Mouse (Mus musculus): Measurements from ENCODE around the gene Pgap1. TPM values are rescaled to one million over a fixed set of nuclear protein-coding genes. Genes with fewer than 3 reads are reported as not detected.

Pgap1 gene
- total RNA-seq, 1 experiment = 21.8 TPM

GRCm38 (mm10) chr1:54597594-54598217, 40.2 kb upstream of the Pgap1 start:
- no peak overlapping the region for H3K27ac ChIP-seq (ENCODE audit: insufficient read depth, low read depth, low read length, poor library complexity, severe bottlenecking)
- no peak for DNase-seq (ENCODE audit: low read depth, low spot score)

GRCm38 (mm10) chr1:54596151-54596550, 38.7 kb upstream of the Pgap1 start:
- DNase-seq (ENCODE audit: low read depth, low spot score) = no peak
- TF ChIP-seq MAFK (IDR thresholded peaks at IDR 0.05; ENCODE audit: insufficient read depth, low read depth, low read length) (no peak), ZC3H11A (IDR thresholded peaks at IDR 0.05; ENCODE audit: borderline replicate concordance, low read depth, low read length) (no peak), ZNF384 (IDR thresholded peaks at IDR 0.05; ENCODE audit: low read depth, low read length) (no peak), HCFC1 (IDR thresholded peaks at IDR 0.05; ENCODE audit: borderline replicate concordance, insufficient read depth, low read length) (no peak), CHD2 (IDR thresholded peaks at IDR 0.05; ENCODE audit: low read depth, low read length) (no peak)
- Histone ChIP-seq H3K4me1 (ENCODE audit: control insufficient read depth in 2 of 2, insufficient read depth in 2 of 2, low read length in 2 of 2, poor library complexity in 1 of 2) (no peaks in the 10 kb centered on the region), H3K9me3 (ENCODE audit: control insufficient read depth, insufficient read depth, low read depth, low read length) (no peaks in the 10 kb centered on the region), H3K9ac (ENCODE audit: insufficient read depth, low read depth, low read length, poor library complexity, severe bottlenecking) (no peak overlapping the region), H3K36me3 (ENCODE audit: control insufficient read depth, insufficient read depth, low read length, poor library complexity, severe bottlenecking) (no peaks in the 10 kb centered on the region), H3K4me3 (ENCODE audit: insufficient read depth in 1 of 2, low read depth in 1 of 2, low read length in 2 of 2, poor library complexity in 1 of 2, severe bottlenecking in 1 of 2) (no peak overlapping the region), H3K27ac (ENCODE audit: insufficient read depth, low read depth, low read length, poor library complexity, severe bottlenecking) (no peak overlapping the region)
- in situ Hi-C loops (cut with MboI; ENCODE audit: low sequenced_read_pairs in 2 of 2, unreplicated experiment in 2 of 2) = no loop called here

More at GRCm38 (mm10) chr1:54597594-54598217, 40.2 kb upstream of the Pgap1 start:
- Histone ChIP-seq H3K9ac (ENCODE audit: insufficient read depth, low read depth, low read length, poor library complexity, severe bottlenecking) (no peak overlapping the region), H3K36me3 (ENCODE audit: control insufficient read depth, insufficient read depth, low read length, poor library complexity, severe bottlenecking) (no peaks in the 10 kb centered on the region), H3K4me1 (ENCODE audit: control insufficient read depth in 2 of 2, insufficient read depth in 2 of 2, low read length in 2 of 2, poor library complexity in 1 of 2) (no peaks in the 10 kb centered on the region), H3K9me3 (ENCODE audit: control insufficient read depth, insufficient read depth, low read depth, low read length) (no peaks in the 10 kb centered on the region), H3K4me3 (ENCODE audit: insufficient read depth in 1 of 2, low read depth in 1 of 2, low read length in 2 of 2, poor library complexity in 1 of 2, severe bottlenecking in 1 of 2) (no peak overlapping the region)
- TF ChIP-seq HCFC1 (IDR thresholded peaks at IDR 0.05; ENCODE audit: borderline replicate concordance, insufficient read depth, low read length) (no peak), ZC3H11A (IDR thresholded peaks at IDR 0.05; ENCODE audit: borderline replicate concordance, low read depth, low read length) (no peak), CHD2 (IDR thresholded peaks at IDR 0.05; ENCODE audit: low read depth, low read length) (no peak), MAFK (IDR thresholded peaks at IDR 0.05; ENCODE audit: insufficient read depth, low read depth, low read length) (no peak), ZNF384 (IDR thresholded peaks at IDR 0.05; ENCODE audit: low read depth, low read length) (no peak)
- in situ Hi-C loops (cut with MboI; ENCODE audit: low sequenced_read_pairs in 2 of 2, unreplicated experiment in 2 of 2) = no loop called here

DNA sequence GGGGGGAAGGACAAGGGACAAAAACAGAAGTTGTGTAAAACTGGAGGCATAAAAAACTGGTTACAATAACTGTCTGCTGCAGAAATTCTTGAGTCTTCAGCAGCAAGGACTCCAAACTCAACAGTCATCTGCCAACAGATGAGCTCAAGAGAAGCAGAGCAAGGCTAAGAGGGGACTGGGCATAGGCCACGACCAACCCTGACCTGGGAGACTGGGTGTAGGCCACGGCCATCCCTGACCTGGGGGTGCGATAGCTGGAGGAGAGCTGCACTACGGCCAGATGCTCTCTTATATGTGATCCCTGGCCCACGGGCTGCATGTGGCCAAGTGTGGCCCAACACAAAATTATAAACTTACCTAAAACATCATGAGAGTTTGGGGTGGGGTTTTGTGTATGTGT, 29.6 kb upstream of the Pgap1 start:
- H3K9me3 ChIP-seq (ENCODE audit: control insufficient read depth, insufficient read depth, low read depth, low read length) = no peaks in the 10 kb centered on the region; the same call in 1 of the 2 replicates
- no peak overlapping the region for H3K4me3 ChIP-seq (ENCODE audit: insufficient read depth in 1 of 2, low read depth in 1 of 2, low read length in 2 of 2, poor library complexity in 1 of 2, severe bottlenecking in 1 of 2)
- H3K27ac ChIP-seq (ENCODE audit: insufficient read depth, low read depth, low read length, poor library complexity, severe bottlenecking) = no peak overlapping the region
- no peak for DNase-seq (ENCODE audit: low read depth, low spot score)
- no peaks in the 10 kb centered on the region for H3K4me1 ChIP-seq (ENCODE audit: control insufficient read depth in 2 of 2, insufficient read depth in 2 of 2, low read length in 2 of 2, poor library complexity in 1 of 2)
- no peaks in the 10 kb centered on the region for H3K36me3 ChIP-seq (ENCODE audit: control insufficient read depth, insufficient read depth, low read length, poor library complexity, severe bottlenecking)
- H3K9ac ChIP-seq (ENCODE audit: insufficient read depth, low read depth, low read length, poor library complexity, severe bottlenecking) = no peak overlapping the region
- TF ChIP-seq ZC3H11A (IDR thresholded peaks at IDR 0.05; ENCODE audit: borderline replicate concordance, low read depth, low read length) (no peak), ZNF384 (IDR thresholded peaks at IDR 0.05; ENCODE audit: low read depth, low read length) (no peak), MAFK (IDR thresholded peaks at IDR 0.05; ENCODE audit: insufficient read depth, low read depth, low read length) (no peak), HCFC1 (IDR thresholded peaks at IDR 0.05; ENCODE audit: borderline replicate concordance, insufficient read depth, low read length) (no peak), CHD2 (IDR thresholded peaks at IDR 0.05; ENCODE audit: low read depth, low read length) (no peak)
- in situ Hi-C loops (cut with MboI; ENCODE audit: low sequenced_read_pairs in 2 of 2, unreplicated experiment in 2 of 2) = no loop called here

GRCm38 (mm10) chr1:54585971-54586555, 28.6 kb upstream of the Pgap1 start:
- Histone ChIP-seq H3K36me3 (ENCODE audit: control insufficient read depth, insufficient read depth, low read length, poor library complexity, severe bottlenecking) (no peaks in the 10 kb centered on the region), H3K4me1 (ENCODE audit: control insufficient read depth in 2 of 2, insufficient read depth in 2 of 2, low read length in 2 of 2, poor library complexity in 1 of 2) (no peaks in the 10 kb centered on the region), H3K9ac (ENCODE audit: insufficient read depth, low read depth, low read length, poor library complexity, severe bottlenecking) (no peak overlapping the region), H3K4me3 (ENCODE audit: insufficient read depth in 1 of 2, low read depth in 1 of 2, low read length in 2 of 2, poor library complexity in 1 of 2, severe bottlenecking in 1 of 2) (no peak overlapping the region), H3K27ac (ENCODE audit: insufficient read depth, low read depth, low read length, poor library complexity, severe bottlenecking) (no peak overlapping the region), H3K9me3 (ENCODE audit: control insufficient read depth, insufficient read depth, low read depth, low read length) (no peaks in the 10 kb centered on the region; the same call in 1 of the 2 replicates)
- TF ChIP-seq CHD2 (IDR thresholded peaks at IDR 0.05; ENCODE audit: low read depth, low read length) (no peak), ZC3H11A (IDR thresholded peaks at IDR 0.05; ENCODE audit: borderline replicate concordance, low read depth, low read length) (no peak), ZNF384 (IDR thresholded peaks at IDR 0.05; ENCODE audit: low read depth, low read length) (no peak), HCFC1 (IDR thresholded peaks at IDR 0.05; ENCODE audit: borderline replicate concordance, insufficient read depth, low read length) (no peak), MAFK (IDR thresholded peaks at IDR 0.05; ENCODE audit: insufficient read depth, low read depth, low read length) (no peak)
- in situ Hi-C loops (cut with MboI; ENCODE audit: low sequenced_read_pairs in 2 of 2, unreplicated experiment in 2 of 2) = no loop called here
- no peak for DNase-seq (ENCODE audit: low read depth, low spot score)
